8 mouse cellular contexts compared by ENCODE assay signal in genomic region chr7:98323288-98324019, GRCm38 (mm10). TPM values are rescaled to one million over a fixed set of nuclear protein-coding genes. Genes with fewer than 3 reads are reported as not detected.
A peak's percentile ranks its signal among the peaks of the same experiment; 100 is the strongest.
DNase-seq lines count a peak whose midpoint lies in the region; ATAC-seq and TF ChIP-seq lines count a peak whose summit lies in the region.
"Had no signal": no experiment of that assay in that cellular context is flagged by ENCODE, and none has a peak within 500 bp of the region (broad histone marks: within the 10 kb centered on the region; RNA-seq: fewer than 3 reads in every experiment).

No protein-coding gene starts in this region.

- no peak overlapping the region for H3K27ac ChIP-seq in midbrain, postnatal 0 days (ENCODE audit: low read depth, low read length)
- no peak overlapping the region for H3K27ac ChIP-seq in gastrocnemius, adult 2 months
- H3K27ac ChIP-seq: embryonic facial prominence, embryonic 13.5 days had no signal

- DNase-seq in lung, adult 18-20 months: peak; percentile 47 to 59
- DNase-seq in lung, adult 2 months: no peak
- peak; percentile 61 for DNase-seq in kidney, postnatal 14 days
- DNase-seq in midbrain, postnatal 0 days (ENCODE audit: low spot score): peak; percentile 84
- DNase-seq in gastrocnemius, adult 2 months: no peak
- DNase-seq in layer of hippocampus, adult 11-12 months (ENCODE audit: low spot score): no peak

- TF ChIP-seq CTCF in lung, adult 2 months (IDR thresholded peaks at IDR 0.05; ENCODE audit: insufficient read depth, low read length): no peak
- TF ChIP-seq CTCF in midbrain, postnatal 0 days (IDR thresholded peaks at IDR 0.05): no peak
- no peak for TF ChIP-seq CTCF in gastrocnemius, adult 2 months (IDR thresholded peaks at IDR 0.05)

- H3K4me3 ChIP-seq in lung, adult 2 months (replicated peaks; ENCODE audit: extremely low read depth, low read depth, low read length): no peak overlapping the region
- no peak overlapping the region for H3K4me3 ChIP-seq in midbrain, postnatal 0 days (ENCODE audit: low read depth, low read length)
- H3K4me3 ChIP-seq in gastrocnemius, adult 2 months: no peak overlapping the region
- H3K4me3 ChIP-seq: embryonic facial prominence, embryonic 13.5 days had no signal

- intact Hi-C loops in gastrocnemius, adult 2 months (cut with DNase I): no loop called here

- WGBS in lung, adult 2 months: 53% methylated on average over 5 of the region's 5 CpGs
- WGBS in midbrain, postnatal 0 days: 29% methylated on average over 5 of the region's 5 CpGs

- ATAC-seq in erythroid progenitor cell, adult 5-6 weeks (replicated peaks; ENCODE audit: low FRiP score, poor library complexity, severe bottlenecking): peak; percentile 63
- ATAC-seq in midbrain, postnatal 0 days (ENCODE audit: low FRiP score): peak; percentile 34; the same call in 1 of the 2 replicates

- no peaks in the 10 kb centered on the region for H3K36me3 ChIP-seq in midbrain, postnatal 0 days (ENCODE audit: insufficient read depth, low read length)
- H3K36me3 ChIP-seq: embryonic facial prominence, embryonic 13.5 days had no signal

- no peaks in the 10 kb centered on the region for H3K9me3 ChIP-seq in midbrain, postnatal 0 days (ENCODE audit: low read length)
- H3K9me3 ChIP-seq: embryonic facial prominence, embryonic 13.5 days had no signal

- TF ChIP-seq POLR2A in lung, adult 2 months (IDR thresholded peaks at IDR 0.05; ENCODE audit: borderline replicate concordance, extremely low read depth, low read depth, low read length): no peak

- no peak overlapping the region for H3K9ac ChIP-seq in midbrain, postnatal 0 days (replicated peaks; ENCODE audit: low read length, poor library complexity, severe bottlenecking)
- H3K9ac ChIP-seq: embryonic facial prominence, embryonic 13.5 days had no signal

- no peak overlapping the region for H3K4me2 ChIP-seq in midbrain, postnatal 0 days (ENCODE audit: low read depth, low read length, poor library complexity, severe bottlenecking)
- H3K4me2 ChIP-seq: embryonic facial prominence, embryonic 13.5 days had no signal

- H3K27me3 ChIP-seq in midbrain, postnatal 0 days (ENCODE audit: insufficient read depth, low read length): no peaks in the 10 kb centered on the region
- H3K27me3 ChIP-seq: embryonic facial prominence, embryonic 13.5 days had no signal

- peaks cover 8% of the 10 kb centered on the region for H3K4me1 ChIP-seq in lung, adult 2 months (ENCODE audit: control insufficient read depth, insufficient read depth, low read length)
- H3K4me1 ChIP-seq in midbrain, postnatal 0 days (ENCODE audit: insufficient read depth, low read length): no peaks in the 10 kb centered on the region

RNA-seq across cellular contexts. Expression of gene Acer3, which starts 2.4 kb away (rescaled TPM):
- 22.0 and 22.6 TPM in 2 replicates for polyA plus RNA-seq in lung, adult 2 months (2012; rRNA removed)
- 21.3 and 36.9 TPM in 2 replicates for total RNA-seq in erythroid progenitor cell, adult 5-6 weeks (2015; ENCODE audit: low replicate concordance)
- total RNA-seq in erythroid progenitor cell, adult 5-6 weeks (2017; ENCODE audit: low replicate concordance): 31.0 and 68.0 TPM in 2 replicates
- 12.0 and 15.5 TPM in 2 replicates for total RNA-seq in midbrain, postnatal 0 days (2014; rRNA removed)
- polyA plus RNA-seq in midbrain, postnatal 0 days (2015; fragmentation: Nextera tagmentation; extraction: Ambion mirVana): 19.4 and 19.8 TPM in 2 replicates
- 1 to 10 TPM; 4.0 to 5.3 TPM for total RNA-seq in gastrocnemius, adult 2 months (2021)

RNA-seq across cellular contexts. Expression of gene Tsku, which starts 37.7 kb away (rescaled TPM):
- 22.0 and 29.3 TPM in 2 replicates for polyA plus RNA-seq in lung, adult 2 months (2012; rRNA removed)
- total RNA-seq in erythroid progenitor cell, adult 5-6 weeks (2015; ENCODE audit: low replicate concordance): not detected in 2 replicates
- 0.51 TPM in 1 of 2 replicates, not detected in the other for total RNA-seq in erythroid progenitor cell, adult 5-6 weeks (2017; ENCODE audit: low replicate concordance)
- total RNA-seq in midbrain, postnatal 0 days (2014; rRNA removed): 30.7 and 32.1 TPM in 2 replicates
- polyA plus RNA-seq in midbrain, postnatal 0 days (2015; fragmentation: Nextera tagmentation; extraction: Ambion mirVana): 6.1 and 7.0 TPM in 2 replicates
- 1 to 10 TPM; 1.1 to 2.2 TPM for total RNA-seq in gastrocnemius, adult 2 months (2021)

Comparison
In these comparisons a context has a peak if more than half of its experiments do, and no peak if none do; other contexts are left out.
1. DNase-seq: peak in lung, adult 18-20 months (2 of 2), kidney, postnatal 14 days (single experiment) and midbrain, postnatal 0 days (single experiment); none in lung, adult 2 months (single experiment), gastrocnemius, adult 2 months (single experiment) and layer of hippocampus, adult 11-12 months (single experiment).